21 mouse cellular contexts compared by ENCODE assay signal in genomic region chr5:66810396-66810795, GRCm38 (mm10).
A peak's percentile ranks its signal among the peaks of the same experiment; 100 is the strongest.
DNase-seq lines count a peak whose midpoint lies in the region; ATAC-seq lines count a peak whose summit lies in the region.
"Had no signal": no experiment of that assay in that cellular context is flagged by ENCODE, and none has a peak within 500 bp of the region (broad histone marks: within the 10 kb centered on the region; RNA-seq: fewer than 3 reads in every experiment).

No protein-coding gene starts in this region.

- no peak overlapping the region for H3K9ac ChIP-seq in forebrain, embryonic 14.5 days (ENCODE audit: low read length)
- no peak overlapping the region for H3K9ac ChIP-seq in forebrain, embryonic 11.5 days (ENCODE audit: low read length)
- no peak overlapping the region for H3K9ac ChIP-seq in lung, embryonic 15.5 days
- H3K9ac ChIP-seq: embryonic facial prominence, embryonic 15.5 days; heart, embryonic 13.5 days; limb, embryonic 13.5 days; liver, embryonic 13.5 days; stomach, embryonic 15.5 days had no signal

- no peaks in the 10 kb centered on the region for H3K36me3 ChIP-seq in forebrain, embryonic 14.5 days (ENCODE audit: control insufficient read depth, insufficient read depth, low read length)
- H3K36me3 ChIP-seq in forebrain, embryonic 11.5 days (ENCODE audit: control insufficient read depth, insufficient read depth, low read length): no peaks in the 10 kb centered on the region
- H3K36me3 ChIP-seq in lung, embryonic 15.5 days: no peaks in the 10 kb centered on the region
- H3K36me3 ChIP-seq: embryonic facial prominence, embryonic 15.5 days; heart, embryonic 13.5 days; limb, embryonic 13.5 days; liver, embryonic 13.5 days; stomach, embryonic 15.5 days had no signal

- H3K4me1 ChIP-seq in forebrain, embryonic 14.5 days (ENCODE audit: control insufficient read depth, insufficient read depth, low read length): peaks cover 22% of the 10 kb centered on the region
- H3K4me1 ChIP-seq in forebrain, embryonic 11.5 days (replicated peaks; ENCODE audit: control insufficient read depth, insufficient read depth, low read length): peaks cover 9% of the 10 kb centered on the region; the same call in 1 of the 2 replicates
- peaks cover 13% of the 10 kb centered on the region for H3K4me1 ChIP-seq in lung, embryonic 15.5 days
- H3K4me1 ChIP-seq: liver, embryonic 13.5 days; stomach, embryonic 15.5 days had no signal

- no peak overlapping the region for H3K4me3 ChIP-seq in forebrain, embryonic 14.5 days (ENCODE audit: low read depth, low read length)
- H3K4me3 ChIP-seq in forebrain, embryonic 11.5 days (ENCODE audit: low read depth, low read length): no peak overlapping the region
- H3K4me3 ChIP-seq in lung, embryonic 15.5 days: no peak overlapping the region
- H3K4me3 ChIP-seq: embryonic facial prominence, embryonic 15.5 days; heart, embryonic 13.5 days; limb, embryonic 13.5 days; liver, embryonic 13.5 days; stomach, embryonic 15.5 days had no signal

- H3K4me2 ChIP-seq in forebrain, embryonic 14.5 days (ENCODE audit: low read length): no peak overlapping the region
- H3K4me2 ChIP-seq in forebrain, embryonic 11.5 days (ENCODE audit: low read depth, low read length, severe bottlenecking): no peak overlapping the region
- no peak overlapping the region for H3K4me2 ChIP-seq in lung, embryonic 15.5 days
- H3K4me2 ChIP-seq: embryonic facial prominence, embryonic 15.5 days; heart, embryonic 13.5 days; limb, embryonic 13.5 days; liver, embryonic 13.5 days; stomach, embryonic 15.5 days had no signal

- ATAC-seq in forebrain, embryonic 14.5 days: no peak
- ATAC-seq in forebrain, embryonic 11.5 days (replicated peaks; ENCODE audit: low FRiP score): no peak
- peak; percentile 78; the same call in 1 of the 2 replicates for ATAC-seq in lung, embryonic 15.5 days (ENCODE audit: borderline replicate concordance, extremely low read depth, low FRiP score, low TSS enrichment)
- ATAC-seq: inflammation-experienced regulatory T-cells, adult 6 months; midbrain, embryonic 16.5 days had no signal

- H3K27ac ChIP-seq in forebrain, embryonic 14.5 days (ENCODE audit: low read depth, low read length): no peak overlapping the region
- H3K27ac ChIP-seq in forebrain, embryonic 11.5 days (ENCODE audit: low read depth, low read length): no peak overlapping the region
- H3K27ac ChIP-seq in lung, embryonic 15.5 days: no peak overlapping the region
- H3K27ac ChIP-seq: heart, embryonic 13.5 days; limb, embryonic 13.5 days; liver, embryonic 13.5 days; stomach, embryonic 15.5 days had no signal

- peak; percentile 46 for DNase-seq in forebrain, embryonic 14.5 days (ENCODE audit: low spot score)
- no peak for DNase-seq in forebrain, embryonic 11.5 days (ENCODE audit: low spot score)
- DNase-seq in heart, postnatal 4 days: peak; percentile 9
- DNase-seq in heart, adult 8-10 months (ENCODE audit: low spot score): no peak
- DNase-seq in lung, adult 18-20 months: no peak
- peak; percentile 21 for DNase-seq in lung, postnatal 25 days (ENCODE audit: low spot score)
- DNase-seq in spleen, postnatal 4 days (ENCODE audit: low spot score in 2 of 2): no peak
- DNase-seq: B cell, adult 2 months; cerebellum, postnatal 25 days; kidney, adult 2 months; liver, embryonic 13.5 days; right cerebral cortex, postnatal 25 days; thymus, adult 18-20 months; thymus, postnatal 4 days had no signal

- no peaks in the 10 kb centered on the region for H3K9me3 ChIP-seq in forebrain, embryonic 14.5 days (replicated peaks; ENCODE audit: control insufficient read depth, low read length)
- no peaks in the 10 kb centered on the region for H3K9me3 ChIP-seq in forebrain, embryonic 11.5 days (ENCODE audit: control insufficient read depth, low read length)
- H3K9me3 ChIP-seq in lung, embryonic 15.5 days: no peaks in the 10 kb centered on the region
- H3K9me3 ChIP-seq: embryonic facial prominence, embryonic 15.5 days; heart, embryonic 13.5 days; limb, embryonic 13.5 days; liver, embryonic 13.5 days; stomach, embryonic 15.5 days had no signal

- no peaks in the 10 kb centered on the region for H3K27me3 ChIP-seq in forebrain, embryonic 14.5 days (replicated peaks; ENCODE audit: control insufficient read depth, insufficient read depth, low read length)
- no peaks in the 10 kb centered on the region for H3K27me3 ChIP-seq in forebrain, embryonic 11.5 days (ENCODE audit: control insufficient read depth, insufficient read depth, low read length)
- H3K27me3 ChIP-seq in lung, embryonic 15.5 days: no peaks in the 10 kb centered on the region
- H3K27me3 ChIP-seq: embryonic facial prominence, embryonic 15.5 days; limb, embryonic 13.5 days; liver, embryonic 13.5 days; stomach, embryonic 15.5 days had no signal

- WGBS in forebrain, embryonic 14.5 days: 44% methylated on average over 2 of the region's 2 CpGs
- WGBS in forebrain, embryonic 11.5 days: 63% methylated on average over 2 of the region's 2 CpGs
- 46% methylated on average over 2 of the region's 2 CpGs for WGBS in lung, embryonic 15.5 days

Comparison
In these comparisons a context has a peak if more than half of its experiments do, and no peak if none do; other contexts are left out.
1. DNase-seq: peak in forebrain, embryonic 14.5 days (single experiment), heart, postnatal 4 days (single experiment) and lung, postnatal 25 days (single experiment); none in forebrain, embryonic 11.5 days (single experiment), heart, adult 8-10 months (single experiment), lung, adult 18-20 months (0 of 2) and spleen, postnatal 4 days (0 of 2).